Mouse (Mus musculus): ENCODE data around the gene Snx17. TPM values are rescaled to one million over a fixed set of nuclear protein-coding genes. Genes with fewer than 3 reads are reported as not detected.
A peak's percentile ranks its signal among the peaks of the same experiment; 100 is the strongest.

Snx17 gene
- polyA plus RNA-seq, 1 experiment = 56.9 TPM

- WGBS = 91% methylated on average over 9 of the region's 9 CpGs
- Histone ChIP-seq H3K4me1 (ENCODE audit: control insufficient read depth, insufficient read depth, insufficient read length, low read length) (peaks cover 6% of the 10 kb centered on the region; the same call in 1 of the 2 replicates), H3K27ac (ENCODE audit: insufficient read depth, low read depth, low read length) (no peak overlapping the region), H3K4me3 (ENCODE audit: low read depth, low read length) (no peak overlapping the region), H3K27me3 (ENCODE audit: control insufficient read depth, insufficient read depth, low read length) (no peaks in the 10 kb centered on the region), H3K36me3 (ENCODE audit: control insufficient read depth, insufficient read depth, low read length) (peaks cover 41% of the 10 kb centered on the region)
- TF ChIP-seq POLR2A (IDR thresholded peaks at IDR 0.05; ENCODE audit: low read depth, low read length) (no peak), CTCF (IDR thresholded peaks at IDR 0.05; ENCODE audit: extremely low read depth, insufficient read length, insufficient replicate concordance, low read depth, low read length) (no peak)
Measured at GRCm38 (mm10) chr5:31190201-31190600, 2.8 kb upstream of the Snx17 start.

- Histone ChIP-seq H3K4me3 (ENCODE audit: low read depth, low read length) (peak overlapping the region; percentile 91), H3K36me3 (ENCODE audit: control insufficient read depth, insufficient read depth, low read length) (peaks cover 56% of the 10 kb centered on the region), H3K4me1 (ENCODE audit: control insufficient read depth, insufficient read depth, insufficient read length, low read length) (peaks cover 6% of the 10 kb centered on the region; the same call in 1 of the 2 replicates), H3K27ac (ENCODE audit: insufficient read depth, low read depth, low read length) (peak overlapping the region; percentile 68), H3K27me3 (ENCODE audit: control insufficient read depth, insufficient read depth, low read length) (no peaks in the 10 kb centered on the region)
- no peak for TF ChIP-seq CTCF (IDR thresholded peaks at IDR 0.05; ENCODE audit: extremely low read depth, insufficient read length, insufficient replicate concordance, low read depth, low read length)
- no peak for TF ChIP-seq POLR2A (IDR thresholded peaks at IDR 0.05; ENCODE audit: low read depth, low read length)
- 6% methylated on average over 42 of the region's 42 CpGs for WGBS
Measured at GRCm38 (mm10) chr5:31192045-31192938, 735 bp upstream of the Snx17 start.

- H3K27ac ChIP-seq (ENCODE audit: insufficient read depth, low read depth, low read length) = peak overlapping the region; percentile 77
- no peak for TF ChIP-seq CTCF (IDR thresholded peaks at IDR 0.05; ENCODE audit: extremely low read depth, insufficient read length, insufficient replicate concordance, low read depth, low read length)
- no peak for TF ChIP-seq POLR2A (IDR thresholded peaks at IDR 0.05; ENCODE audit: low read depth, low read length)
- H3K4me1 ChIP-seq (ENCODE audit: control insufficient read depth, insufficient read depth, insufficient read length, low read length) = peaks cover 6% of the 10 kb centered on the region; the same call in 1 of the 2 replicates
- peaks cover 58% of the 10 kb centered on the region for H3K36me3 ChIP-seq (ENCODE audit: control insufficient read depth, insufficient read depth, low read length)
- peak overlapping the region; percentile 91 for H3K4me3 ChIP-seq (ENCODE audit: low read depth, low read length)
- H3K27me3 ChIP-seq (ENCODE audit: control insufficient read depth, insufficient read depth, low read length) = no peaks in the 10 kb centered on the region
- WGBS = 6% methylated on average over 25 of the region's 25 CpGs
Measured at GRCm38 (mm10) chr5:31193631-31194281, 729 bp downstream of the Snx17 start.

- Histone ChIP-seq H3K27me3 (ENCODE audit: control insufficient read depth, insufficient read depth, low read length) (no peaks in the 10 kb centered on the region), H3K4me1 (ENCODE audit: control insufficient read depth, insufficient read depth, insufficient read length, low read length) (peaks cover 6% of the 10 kb centered on the region), H3K27ac (ENCODE audit: insufficient read depth, low read depth, low read length) (no peak overlapping the region), H3K4me3 (ENCODE audit: low read depth, low read length) (no peak overlapping the region), H3K36me3 (ENCODE audit: control insufficient read depth, insufficient read depth, low read length) (peaks cover 62% of the 10 kb centered on the region)
- WGBS = 85% methylated on average over 16 of the region's 16 CpGs
- TF ChIP-seq CTCF (IDR thresholded peaks at IDR 0.05; ENCODE audit: extremely low read depth, insufficient read length, insufficient replicate concordance, low read depth, low read length) = no peak
- TF ChIP-seq POLR2A (IDR thresholded peaks at IDR 0.05; ENCODE audit: low read depth, low read length) = no peak
Measured at GRCm38 (mm10) chr5:31194486-31195485, 1.8 kb downstream of the Snx17 start.

GRCm38 (mm10) chr5:31195671-31196070 is 2.6 kb downstream of the Snx17 start:
- H3K36me3 ChIP-seq (ENCODE audit: control insufficient read depth, insufficient read depth, low read length) = peaks cover 63% of the 10 kb centered on the region
- no peaks in the 10 kb centered on the region for H3K27me3 ChIP-seq (ENCODE audit: control insufficient read depth, insufficient read depth, low read length)
- no peak overlapping the region for H3K4me3 ChIP-seq (ENCODE audit: low read depth, low read length)
- TF ChIP-seq CTCF (IDR thresholded peaks at IDR 0.05; ENCODE audit: extremely low read depth, insufficient read length, insufficient replicate concordance, low read depth, low read length) = no peak
- TF ChIP-seq POLR2A (IDR thresholded peaks at IDR 0.05; ENCODE audit: low read depth, low read length) = no peak
- WGBS = 87% methylated on average over 4 of the region's 4 CpGs
- no peak overlapping the region for H3K27ac ChIP-seq (ENCODE audit: insufficient read depth, low read depth, low read length)
- peaks cover 8% of the 10 kb centered on the region for H3K4me1 ChIP-seq (ENCODE audit: control insufficient read depth, insufficient read depth, insufficient read length, low read length)

GRCm38 (mm10) chr5:31196207-31196606 is 3.2 kb downstream of the Snx17 start:
- Histone ChIP-seq H3K27ac (ENCODE audit: insufficient read depth, low read depth, low read length) (no peak overlapping the region), H3K4me1 (ENCODE audit: control insufficient read depth, insufficient read depth, insufficient read length, low read length) (peaks cover 8% of the 10 kb centered on the region), H3K4me3 (ENCODE audit: low read depth, low read length) (no peak overlapping the region), H3K27me3 (ENCODE audit: control insufficient read depth, insufficient read depth, low read length) (no peaks in the 10 kb centered on the region), H3K36me3 (ENCODE audit: control insufficient read depth, insufficient read depth, low read length) (peaks cover 59% of the 10 kb centered on the region)
- TF ChIP-seq CTCF (IDR thresholded peaks at IDR 0.05; ENCODE audit: extremely low read depth, insufficient read length, insufficient replicate concordance, low read depth, low read length) (no peak), POLR2A (IDR thresholded peaks at IDR 0.05; ENCODE audit: low read depth, low read length) (no peak)
- WGBS = 90% methylated on average over 10 of the region's 10 CpGs
